Mouse (Mus musculus) small intestine, adult 2 months (tissue): Measurements from ENCODE around the gene Ttll8. TPM values are rescaled to one million over a fixed set of nuclear protein-coding genes. Genes with fewer than 3 reads are reported as not detected.

Source experiments
- H3K27ac ChIP-seq: fragments of 200-500 bp; 2 replicates; pipeline ENCODE4 v1.5.1; 2012; ENCODE audit warnings: low read depth, low read length, control low read depth, inconsistent platforms; ENCODE audit not compliant: insufficient read depth
- H3K27me3 ChIP-seq: fragments of 200-500 bp; 2 replicates; pipeline ENCODE4 v1.6.1; 2012; ENCODE audit warnings: mild to moderate bottlenecking, moderate library complexity, low read length, inconsistent platforms; ENCODE audit not compliant: control insufficient read depth, insufficient read depth
- H3K36me3 ChIP-seq: fragments of 200-500 bp; 2 replicates; pipeline ENCODE4 v1.6.1; 2012; ENCODE audit warnings: mild to moderate bottlenecking, low read length, control low read depth, inconsistent platforms; ENCODE audit not compliant: control insufficient read depth, insufficient read depth
- H3K4me1 ChIP-seq: fragments of 200-500 bp; 2 replicates; pipeline ENCODE4 v1.6.1; 2012; ENCODE audit warnings: low read length, inconsistent platforms, mixed read lengths; ENCODE audit not compliant: control insufficient read depth, insufficient read depth, insufficient read length
- H3K4me3 ChIP-seq: fragments of 200-500 bp; 2 replicates; pipeline ENCODE4 v1.5.1; 2012; ENCODE audit warnings: low read depth, mild to moderate bottlenecking, control low read depth, inconsistent platforms, low read length, moderate library complexity
- CTCF ChIP-seq: fragments of 200-500 bp; IDR thresholded peaks from 2 replicates; pipeline ENCODE4 v1.5.1; 2012; ENCODE audit warnings: low read depth, mild to moderate bottlenecking, control low read depth, inconsistent platforms, low read length, moderate library complexity, mixed read lengths; ENCODE audit not compliant: insufficient replicate concordance, insufficient read length; ENCODE audit errors: extremely low read depth
- POLR2A ChIP-seq: fragments of 200-500 bp; IDR thresholded peaks from 2 replicates; pipeline ENCODE4 v1.6.1; 2012; ENCODE audit warnings: low read depth, mild to moderate bottlenecking, control low read depth, inconsistent platforms, low read length, moderate library complexity
- WGBS: fragments of 180-500 bp; shearing (Covaris S2); methylation state at CpG from one replicate; pipeline ENCODE4 v1.1.7; 2018; 5-methylcytosine and 5-hydroxymethylcytosine counted together
- polyA plus RNA-seq: library from polyadenylated mRNA; depleted of rRNA; stranded (reverse); fragments of >200 nt; gene quantifications from 2 replicates; pipeline ENCODE4 v1.2.3, GENCODE M21; 2012

Ttll8 gene
- polyA plus RNA-seq, 1 experiment = not detected

DNA sequence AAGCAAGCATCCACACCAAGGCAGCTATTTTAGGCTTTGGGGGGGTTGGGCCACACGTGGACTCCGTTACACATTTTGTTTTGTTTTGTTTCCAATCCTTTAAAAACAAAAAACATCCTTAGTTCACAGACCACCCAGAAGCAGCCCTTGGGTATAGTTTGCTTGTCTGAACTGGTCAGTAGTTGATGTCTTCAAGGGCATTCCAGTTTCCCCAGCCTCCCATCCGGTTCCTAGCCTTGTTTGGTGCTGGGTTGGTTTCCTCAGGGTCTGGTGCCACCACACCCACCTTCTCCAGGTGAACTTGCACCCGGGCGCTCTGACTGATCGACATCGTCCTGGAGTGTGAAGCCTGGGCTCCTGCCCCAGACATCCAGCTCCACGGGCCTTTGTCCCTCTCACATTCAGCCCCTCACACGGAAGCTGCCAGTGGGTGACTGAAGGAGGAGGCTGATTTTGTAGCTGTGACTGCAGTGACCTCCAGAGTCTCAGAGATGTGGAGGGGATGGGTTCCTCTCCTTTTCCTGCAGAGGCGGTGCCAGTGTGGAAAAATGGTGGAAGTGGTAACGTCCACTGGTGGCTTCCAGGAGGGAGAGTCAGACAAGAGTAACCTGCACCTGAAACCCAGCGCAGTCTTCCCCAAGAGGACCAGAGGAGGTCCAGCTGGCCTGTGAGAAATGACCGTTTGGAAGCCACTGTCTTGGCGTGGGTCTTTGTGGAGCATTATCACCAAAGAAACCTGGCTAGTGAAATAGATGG is 50.0 kb downstream of the Ttll8 start:
- no peaks in the 10 kb centered on the region for H3K36me3 ChIP-seq
- H3K4me3 ChIP-seq = no peak overlapping the region
- TF ChIP-seq POLR2A (no peak), CTCF (no peak)
- H3K4me1 ChIP-seq = peaks cover 2% of the 10 kb centered on the region; the same call in 1 of the 2 replicates
- H3K27ac ChIP-seq = no peak overlapping the region
- 88% methylated on average over 14 of the region's 14 CpGs for WGBS
- no peaks in the 10 kb centered on the region for H3K27me3 ChIP-seq

- H3K27ac ChIP-seq = no peak overlapping the region
- 83% methylated on average over 1 of the region's 1 CpGs for WGBS
- TF ChIP-seq POLR2A = no peak
- no peak for TF ChIP-seq CTCF
- H3K4me3 ChIP-seq = no peak overlapping the region
- H3K4me1 ChIP-seq = no peaks in the 10 kb centered on the region
- H3K36me3 ChIP-seq = no peaks in the 10 kb centered on the region
- no peaks in the 10 kb centered on the region for H3K27me3 ChIP-seq
Observed at GRCm38 (mm10) chr15:88903086-88903485, 51.1 kb downstream of the Ttll8 start.

- Histone ChIP-seq H3K4me3 (no peak overlapping the region), H3K36me3 (no peaks in the 10 kb centered on the region), H3K27me3 (no peaks in the 10 kb centered on the region), H3K4me1 (no peaks in the 10 kb centered on the region), H3K27ac (no peak overlapping the region)
- WGBS = 77% methylated on average over 15 of the region's 15 CpGs
- TF ChIP-seq CTCF (no peak), POLR2A (no peak)
Observed at GRCm38 (mm10) chr15:88902200-88902875, 51.9 kb downstream of the Ttll8 start.

DNA sequence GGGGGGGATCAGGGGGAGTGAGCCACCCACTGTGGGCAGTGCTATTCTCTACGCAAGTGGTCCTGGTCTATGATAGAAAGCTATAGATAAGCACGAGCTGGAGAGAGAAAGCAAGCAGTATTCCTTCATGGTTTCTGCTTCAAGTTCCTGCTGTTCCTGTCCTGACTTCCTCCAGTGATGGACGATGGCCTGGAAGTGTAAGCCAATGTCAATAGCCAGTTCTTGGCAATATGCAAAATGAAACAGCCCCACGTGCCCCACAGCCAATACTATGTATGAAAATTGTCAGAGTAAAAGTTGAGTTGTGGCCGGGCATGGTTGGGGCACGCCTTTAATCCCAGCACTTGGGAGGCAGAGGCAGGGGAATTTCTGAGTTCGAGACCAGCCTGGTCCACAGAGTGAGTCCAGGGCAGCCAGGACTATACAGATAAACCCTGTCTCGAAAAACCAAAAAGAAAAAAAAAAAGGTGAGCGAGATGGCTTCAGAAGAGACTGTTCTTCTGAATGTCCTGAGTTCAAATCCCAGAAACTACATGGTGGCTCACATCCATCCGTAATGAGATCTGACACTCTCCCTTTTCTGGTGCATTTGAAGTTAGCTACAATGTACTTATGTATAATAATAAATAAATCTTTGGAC is 57.8 kb downstream of the Ttll8 start:
- 71% methylated on average over 10 of the region's 10 CpGs for WGBS
- no peak for TF ChIP-seq CTCF
- TF ChIP-seq POLR2A = no peak
- H3K36me3 ChIP-seq = no peaks in the 10 kb centered on the region
- H3K27me3 ChIP-seq = no peaks in the 10 kb centered on the region
- peaks cover 4% of the 10 kb centered on the region; the same call in 1 of the 2 replicates for H3K4me1 ChIP-seq
- no peak overlapping the region for H3K4me3 ChIP-seq
- no peak overlapping the region for H3K27ac ChIP-seq

DNA sequence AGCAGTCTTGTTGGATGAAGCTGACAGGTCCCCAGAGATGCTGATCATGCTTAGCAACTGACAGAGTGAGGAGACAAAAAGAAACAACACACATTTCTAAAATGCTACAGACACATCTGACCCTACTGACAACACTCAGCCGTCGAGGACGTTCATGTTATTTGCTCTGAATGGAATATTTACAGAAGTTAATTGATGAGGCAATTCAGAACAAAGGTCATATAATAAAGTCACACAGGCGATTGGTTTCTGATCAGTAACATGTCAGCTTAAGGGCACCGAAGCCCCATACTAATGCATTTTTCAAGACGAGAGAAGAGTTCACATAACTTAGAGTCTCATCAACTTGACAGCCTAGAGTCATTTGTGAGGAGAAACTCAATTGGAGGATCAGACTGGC is 58.3 kb downstream of the Ttll8 start:
- WGBS = 38% methylated on average over 6 of the region's 6 CpGs
- no peak for TF ChIP-seq CTCF
- TF ChIP-seq POLR2A = no peak
- no peaks in the 10 kb centered on the region for H3K27me3 ChIP-seq
- no peaks in the 10 kb centered on the region for H3K36me3 ChIP-seq
- H3K4me3 ChIP-seq = no peak overlapping the region
- no peak overlapping the region for H3K27ac ChIP-seq
- peaks cover 9% of the 10 kb centered on the region; the same call in 1 of the 2 replicates for H3K4me1 ChIP-seq

DNA sequence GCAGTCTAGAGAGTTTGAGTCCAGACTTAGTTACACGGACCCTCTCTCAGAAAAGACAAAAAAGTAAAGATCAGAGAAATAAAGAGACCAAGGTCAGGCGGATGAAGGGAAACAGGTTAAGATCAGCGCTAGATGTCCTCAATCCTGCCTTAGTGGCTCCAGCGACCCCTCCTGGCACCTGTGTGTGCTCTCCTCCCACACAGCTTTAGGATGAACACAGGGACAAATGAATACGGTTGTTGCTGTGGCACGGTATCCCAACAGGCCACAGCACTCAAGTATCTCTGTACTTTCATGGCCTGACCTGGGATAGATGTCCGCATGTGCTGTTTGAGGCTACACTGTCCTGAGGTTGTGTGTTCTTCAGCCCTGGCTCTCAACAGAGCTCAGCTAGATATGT is 59.1 kb downstream of the Ttll8 start:
- Histone ChIP-seq H3K4me3 (no peak overlapping the region), H3K27me3 (no peaks in the 10 kb centered on the region), H3K27ac (no peak overlapping the region), H3K36me3 (no peaks in the 10 kb centered on the region), H3K4me1 (peaks cover 13% of the 10 kb centered on the region)
- 73% methylated on average over 7 of the region's 7 CpGs for WGBS
- TF ChIP-seq CTCF (no peak), POLR2A (no peak)

DNA sequence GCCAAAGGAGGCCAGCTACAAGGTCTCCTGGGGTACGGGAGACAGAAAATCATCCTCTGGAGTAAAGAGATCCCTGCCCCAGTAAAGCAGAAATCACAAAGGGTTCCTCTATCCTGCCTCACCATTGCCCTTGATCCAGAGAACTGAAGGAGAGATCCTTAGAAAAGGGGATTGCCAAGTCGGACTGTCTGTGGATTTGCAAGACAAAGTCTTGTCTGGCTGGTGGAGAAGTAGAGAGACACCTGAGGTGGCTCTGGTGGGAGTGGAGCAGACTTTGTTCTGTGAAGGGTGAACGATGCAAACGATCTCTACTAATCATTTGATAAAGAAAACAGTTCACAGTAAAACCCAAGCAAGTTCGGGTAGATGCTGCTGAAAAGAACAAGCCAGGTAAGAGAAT is 61.3 kb downstream of the Ttll8 start:
- TF ChIP-seq CTCF = no peak
- TF ChIP-seq POLR2A = no peak
- 38% methylated on average over 5 of the region's 5 CpGs for WGBS
- Histone ChIP-seq H3K4me1 (peaks cover 13% of the 10 kb centered on the region), H3K27ac (no peak overlapping the region), H3K36me3 (no peaks in the 10 kb centered on the region), H3K4me3 (no peak overlapping the region), H3K27me3 (no peaks in the 10 kb centered on the region)
